Mouse (Mus musculus): ENCODE data around the gene Col6a6.

GRCm38 (mm10) chr9:105851011-105851410 lies 23.1 kb upstream of the Col6a6 start:
- no peak for TF ChIP-seq POLR2A (IDR thresholded peaks at IDR 0.05; ENCODE audit: low read depth, low read length)
- no peak for TF ChIP-seq CTCF (IDR thresholded peaks at IDR 0.05; ENCODE audit: extremely low read depth, insufficient read depth, insufficient read length, insufficient replicate concordance)
